Mouse (Mus musculus) limb, embryonic 12.5 days (tissue): ENCODE data around the gene Nell1. TPM values are rescaled to one million over a fixed set of nuclear protein-coding genes. Genes with fewer than 3 reads are reported as not detected.
"Not testable (repeated sequence)": the region's sequence is repeated elsewhere in the genome, so short reads cannot be mapped to it uniquely, and the experiment has no call there.

Experiments used
- ATAC-seq: fragments of 200-750 bp; cut with Nextera tagmentation; 2 replicates; pipeline ENCODE4 v1.8.0; 2017; ENCODE audit warnings: low read depth, moderate TSS enrichment; ENCODE audit not compliant: insufficient number of reproducible peaks, insufficient read depth, low FRiP score, low TSS enrichment
- H3K27ac ChIP-seq: fragments of 300-500 bp; sonication (generic); 2 replicates; pipeline ENCODE4 v1.5.1; 2016; ENCODE audit warnings: mild to moderate bottlenecking, moderate library complexity
- H3K27me3 ChIP-seq: fragments of 300-500 bp; sonication (generic); 2 replicates; pipeline ENCODE4 v1.6.1; 2016; ENCODE audit warnings: mild to moderate bottlenecking, moderate library complexity
- H3K36me3 ChIP-seq: fragments of 300-500 bp; sonication (generic); 2 replicates; pipeline ENCODE4 v1.6.1; 2016; ENCODE audit warnings: mild to moderate bottlenecking, moderate library complexity
- H3K4me1 ChIP-seq: fragments of 300-500 bp; sonication (generic); replicated peaks from 2 replicates; pipeline ENCODE4 v1.6.1; 2016
- H3K4me2 ChIP-seq: fragments of 300-500 bp; sonication (generic); 2 replicates; pipeline ENCODE4 v1.6.1; 2016; ENCODE audit warnings: mild to moderate bottlenecking, moderate library complexity
- H3K4me3 ChIP-seq: fragments of 300-500 bp; sonication (generic); replicated peaks from 2 replicates; pipeline ENCODE4 v1.5.1; 2016; ENCODE audit warnings: mild to moderate bottlenecking
- H3K9ac ChIP-seq: fragments of 300-500 bp; sonication (generic); replicated peaks from 2 replicates; pipeline ENCODE4 v1.6.1; 2016; ENCODE audit warnings: mild to moderate bottlenecking, moderate library complexity
- H3K9me3 ChIP-seq: fragments of 300-500 bp; sonication (generic); 2 replicates; pipeline ENCODE4 v1.6.1; 2016; ENCODE audit warnings: mild to moderate bottlenecking, moderate library complexity
- WGBS: fragments of 180-500 bp; shearing (Covaris S2); methylation state at CpG from one replicate; pipeline ENCODE4 v1.1.7; 2016; 5-methylcytosine and 5-hydroxymethylcytosine counted together
- polyA plus RNA-seq: library from polyadenylated mRNA; unstranded; fragments of >200 nt; fragmentation: Nextera tagmentation; extraction: Ambion mirVana; gene quantifications from 2 replicates; pipeline ENCODE4 v1.2.1, GENCODE M21; 2016

Gene Nell1
- 2.0 and 2.6 TPM in 2 replicates for polyA plus RNA-seq

- WGBS = under 1% methylated on average over 52 of the region's 52 CpGs
- peaks cover 14% of the 10 kb centered on the region; the same call in 1 of the 2 replicates for H3K4me1 ChIP-seq
- no peak within 1 kb of the TSS for H3K27ac ChIP-seq
- no peak for ATAC-seq
- H3K27me3 ChIP-seq = peaks cover 91% of the 10 kb centered on the region
- H3K4me3 ChIP-seq = peak within 1 kb of the TSS; percentile 57
- peak within 1 kb of the TSS; percentile 96 for H3K4me2 ChIP-seq
- H3K9ac ChIP-seq = peak within 1 kb of the TSS; percentile 47
- no peaks in the 10 kb centered on the region for H3K36me3 ChIP-seq
- no peaks in the 10 kb centered on the region for H3K9me3 ChIP-seq
Observed at GRCm38 (mm10) chr7:49974841-49975440, at the start of gene Nell1. Gene Nell1, plus strand, starts transcription at chr7:49974864.

GRCm38 (mm10) chr7:49928571-49928970, 46.1 kb upstream of the Nell1 start:
- Histone ChIP-seq H3K4me2 (no peak overlapping the region), H3K9me3 (no peaks in the 10 kb centered on the region), H3K36me3 (no peaks in the 10 kb centered on the region), H3K4me3 (no peak overlapping the region), H3K9ac (no peak overlapping the region), H3K27me3 (peaks cover 3% of the 10 kb centered on the region; the same call in 1 of the 2 replicates), H3K27ac (no peak overlapping the region), H3K4me1 (peaks cover 9% of the 10 kb centered on the region)
- ATAC-seq = peak; percentile 64
- 43% methylated on average over 3 of the region's 3 CpGs for WGBS

GRCm38 (mm10) chr7:49929999-49930398, 44.7 kb upstream of the Nell1 start:
- peaks cover 9% of the 10 kb centered on the region for H3K4me1 ChIP-seq
- no peak overlapping the region for H3K27ac ChIP-seq
- 87% methylated on average over 4 of the region's 4 CpGs for WGBS
- H3K4me3 ChIP-seq = no peak overlapping the region
- no peaks in the 10 kb centered on the region; the same call in 1 of the 2 replicates for H3K27me3 ChIP-seq
- no peaks in the 10 kb centered on the region for H3K9me3 ChIP-seq
- no peaks in the 10 kb centered on the region for H3K36me3 ChIP-seq
- no peak overlapping the region for H3K9ac ChIP-seq
- no peak overlapping the region for H3K4me2 ChIP-seq
- ATAC-seq = no peak

GRCm38 (mm10) chr7:49933386-49934115, 41.1 kb upstream of the Nell1 start:
- H3K27ac ChIP-seq, H3K9ac ChIP-seq, H3K4me3 ChIP-seq, H3K36me3 ChIP-seq, H3K9me3 ChIP-seq, H3K27me3 ChIP-seq, ATAC-seq, H3K4me1 ChIP-seq, H3K4me2 ChIP-seq: not testable (repeated sequence)
- 84% methylated on average over 14 of the region's 14 CpGs for WGBS

- 89% methylated on average over 3 of the region's 3 CpGs for WGBS
- H3K27me3 ChIP-seq = no peaks in the 10 kb centered on the region; the same call in 1 of the 2 replicates
- no peaks in the 10 kb centered on the region for H3K9me3 ChIP-seq
- H3K4me3 ChIP-seq = no peak overlapping the region
- H3K36me3 ChIP-seq = no peaks in the 10 kb centered on the region
- no peak overlapping the region for H3K9ac ChIP-seq
- no peak overlapping the region for H3K4me2 ChIP-seq
- no peak for ATAC-seq
- H3K27ac ChIP-seq = no peak overlapping the region
- H3K4me1 ChIP-seq = peaks cover 7% of the 10 kb centered on the region
Observed at GRCm38 (mm10) chr7:49936821-49937220, 37.8 kb upstream of the Nell1 start.

GRCm38 (mm10) chr7:49942023-49942422, 32.6 kb upstream of the Nell1 start:
- H3K4me3 ChIP-seq = no peak overlapping the region
- ATAC-seq = peak; percentile 41; the same call in 1 of the 2 replicates

GRCm38 (mm10) chr7:49942490-49942889, 32.2 kb upstream of the Nell1 start:
- Histone ChIP-seq H3K9ac (no peak overlapping the region), H3K9me3 (no peaks in the 10 kb centered on the region), H3K4me2 (no peak overlapping the region), H3K4me3 (no peak overlapping the region), H3K27ac (no peak overlapping the region), H3K36me3 (no peaks in the 10 kb centered on the region), H3K27me3 (no peaks in the 10 kb centered on the region), H3K4me1 (peaks cover 13% of the 10 kb centered on the region)
- whole genome bisulfite sequencing = 60% methylated on average over 5 of the region's 5 CpGs
- ATAC-seq = no peak

More at GRCm38 (mm10) chr7:49942023-49942422, 32.6 kb upstream of the Nell1 start:
- no peak overlapping the region for H3K9ac ChIP-seq
- H3K27me3 ChIP-seq = no peaks in the 10 kb centered on the region
- H3K4me1 ChIP-seq = peaks cover 13% of the 10 kb centered on the region
- no peak overlapping the region for H3K4me2 ChIP-seq
- WGBS = 28% methylated on average over 3 of the region's 3 CpGs
- H3K9me3 ChIP-seq = no peaks in the 10 kb centered on the region
- H3K36me3 ChIP-seq = no peaks in the 10 kb centered on the region
- no peak overlapping the region for H3K27ac ChIP-seq

GRCm38 (mm10) chr7:49946691-49947090, 28.0 kb upstream of the Nell1 start:
- H3K27ac ChIP-seq = no peak overlapping the region
- no peaks in the 10 kb centered on the region for H3K27me3 ChIP-seq
- H3K4me2 ChIP-seq = no peak overlapping the region
- ATAC-seq = no peak
- no peaks in the 10 kb centered on the region for H3K36me3 ChIP-seq
- no peak overlapping the region for H3K4me3 ChIP-seq
- peaks cover 12% of the 10 kb centered on the region for H3K4me1 ChIP-seq
- WGBS = 89% methylated on average over 9 of the region's 9 CpGs
- no peak overlapping the region for H3K9ac ChIP-seq
- no peaks in the 10 kb centered on the region for H3K9me3 ChIP-seq

- Histone ChIP-seq H3K9ac (no peak overlapping the region), H3K27ac (no peak overlapping the region), H3K9me3 (peaks cover 6% of the 10 kb centered on the region; the same call in 1 of the 2 replicates), H3K4me2 (no peak overlapping the region), H3K27me3 (no peaks in the 10 kb centered on the region), H3K4me3 (no peak overlapping the region), H3K4me1 (no peaks in the 10 kb centered on the region), H3K36me3 (no peaks in the 10 kb centered on the region)
- WGBS = 56% methylated on average over 4 of the region's 4 CpGs
- ATAC-seq = no peak
Observed at GRCm38 (mm10) chr7:49953546-49954181, 21.0 kb upstream of the Nell1 start.

GRCm38 (mm10) chr7:49954834-49955233, 19.8 kb upstream of the Nell1 start:
- Histone ChIP-seq H3K9me3 (peaks cover 6% of the 10 kb centered on the region; the same call in 1 of the 2 replicates), H3K27me3 (0 out of 2 replicates have a peak, but pooled peaks cover 4% of the 10 kb centered on the region), H3K36me3 (no peaks in the 10 kb centered on the region), H3K27ac (no peak overlapping the region), H3K4me2 (no peak overlapping the region), H3K9ac (no peak overlapping the region), H3K4me3 (no peak overlapping the region), H3K4me1 (no peaks in the 10 kb centered on the region)
- no peak for ATAC-seq
- WGBS = 41% methylated on average over 7 of the region's 7 CpGs

- Histone ChIP-seq H3K4me3 (no peak overlapping the region), H3K9ac (no peak overlapping the region), H3K9me3 (peaks cover 4% of the 10 kb centered on the region; the same call in 1 of the 2 replicates), H3K4me1 (no peaks in the 10 kb centered on the region), H3K36me3 (no peaks in the 10 kb centered on the region), H3K27ac (no peak overlapping the region), H3K4me2 (no peak overlapping the region), H3K27me3 (0 out of 2 replicates have a peak, but pooled peaks cover 10% of the 10 kb centered on the region)
- WGBS = 66% methylated on average over 3 of the region's 3 CpGs
- no peak for ATAC-seq
Observed at GRCm38 (mm10) chr7:49957142-49957541, 17.5 kb upstream of the Nell1 start.
